Mouse (Mus musculus) small intestine, adult 2 months (tissue): ENCODE data around the gene Pik3r3.

ENCODE experiments used
- CTCF ChIP-seq: fragments of 200-500 bp; IDR thresholded peaks from 2 replicates; pipeline ENCODE4 v1.5.1; 2012; ENCODE audit warnings: low read depth, mild to moderate bottlenecking, control low read depth, inconsistent platforms, low read length, moderate library complexity, mixed read lengths; ENCODE audit not compliant: insufficient replicate concordance, insufficient read length; ENCODE audit errors: extremely low read depth
- POLR2A ChIP-seq: fragments of 200-500 bp; IDR thresholded peaks from 2 replicates; pipeline ENCODE4 v1.6.1; 2012; ENCODE audit warnings: low read depth, mild to moderate bottlenecking, control low read depth, inconsistent platforms, low read length, moderate library complexity

DNA sequence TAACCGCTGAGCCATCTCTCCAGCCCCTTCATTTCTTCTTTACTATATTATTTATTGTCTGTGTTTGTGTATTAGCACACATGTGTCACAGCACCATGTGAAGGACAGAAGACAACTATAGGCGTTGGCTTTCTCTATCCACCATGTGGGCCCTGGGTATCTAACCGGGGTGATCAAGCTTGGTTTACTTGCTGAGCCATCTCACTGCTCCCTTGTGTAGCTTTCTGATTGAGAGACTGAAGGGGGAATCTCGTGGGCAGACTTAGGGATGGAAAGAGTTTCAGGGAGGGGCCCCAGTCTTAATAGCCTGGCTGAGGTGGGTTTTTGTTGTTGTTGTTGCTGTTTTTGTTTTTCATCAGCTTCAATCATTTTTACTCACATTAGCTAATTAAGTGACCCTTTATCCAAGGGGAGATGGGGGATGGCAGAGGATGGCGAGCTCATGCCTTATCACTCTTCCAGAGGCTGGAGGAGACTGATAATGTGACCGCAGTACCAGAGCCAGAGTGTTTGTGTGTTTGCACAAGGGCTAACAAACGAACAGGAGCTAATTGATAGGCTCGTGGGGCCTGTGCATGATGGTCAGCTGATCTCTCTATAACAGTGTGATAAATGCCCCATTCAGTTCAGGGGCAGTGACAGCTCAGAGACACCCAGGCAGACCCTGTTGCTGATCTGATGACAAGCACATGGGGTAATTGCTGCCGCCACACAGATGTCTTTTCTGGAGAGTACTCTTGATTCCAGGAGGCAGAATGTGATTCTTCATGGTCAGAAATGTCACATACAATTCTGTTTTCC lies 27.6 kb upstream of the Pik3r3 start:
- TF ChIP-seq CTCF (no peak), POLR2A (no peak)
